Mouse (Mus musculus): Measurements from ENCODE around the gene Mapre1.

The Mapre1 gene

GRCm38 (mm10) chr2:153778638-153779362 is 37.7 kb downstream of the Mapre1 start:
- peak; percentile 83 for DNase-seq (ENCODE audit: low spot score)

- no peak for DNase-seq (ENCODE audit: low spot score)
Measured at GRCm38 (mm10) chr2:153779394-153779981, 38.4 kb downstream of the Mapre1 start, which contains the start of gene Efcab8. TSS of gene Efcab8 (plus strand) at chr2:153779931.

- no peak for DNase-seq (ENCODE audit: low spot score)
Measured at GRCm38 (mm10) chr2:153781181-153781580, 40.1 kb downstream of the Mapre1 start.

GRCm38 (mm10) chr2:153784668-153785067 is 43.6 kb downstream of the Mapre1 start:
- no peak for DNase-seq (ENCODE audit: low spot score)

GRCm38 (mm10) chr2:153793366-153793765 is 52.3 kb downstream of the Mapre1 start:
- DNase-seq (ENCODE audit: low spot score) = no peak

- DNase-seq (ENCODE audit: low spot score) = peak; percentile 14
Measured at GRCm38 (mm10) chr2:153795090-153795489, 54.0 kb downstream of the Mapre1 start.

- peak; percentile 74 for DNase-seq (ENCODE audit: low spot score)
Measured at GRCm38 (mm10) chr2:153807464-153807863, 66.4 kb downstream of the Mapre1 start.

GRCm38 (mm10) chr2:153808146-153808545 is 67.1 kb downstream of the Mapre1 start:
- DNase-seq (ENCODE audit: low spot score) = no peak

- no peak for DNase-seq (ENCODE audit: low spot score)
Measured at GRCm38 (mm10) chr2:153808841-153809240, 67.8 kb downstream of the Mapre1 start.

GRCm38 (mm10) chr2:153809921-153810320 is 68.8 kb downstream of the Mapre1 start:
- no peak for DNase-seq (ENCODE audit: low spot score)

- no peak for DNase-seq (ENCODE audit: low spot score)
Measured at GRCm38 (mm10) chr2:153822005-153822543, 81.0 kb downstream of the Mapre1 start.

All from embryo, embryonic 10.5 days (tissue).